Mouse (Mus musculus) lung, embryonic 14.5 days (tissue): Measurements from ENCODE around the gene Lhx6. TPM values are rescaled to one million over a fixed set of nuclear protein-coding genes. Genes with fewer than 3 reads are reported as not detected.

Experiments used
- ATAC-seq: fragments of 200-750 bp; cut with Nextera tagmentation; 2 replicates; pipeline ENCODE4 v1.8.0; 2017; ENCODE audit warnings: mild to moderate bottlenecking, moderate TSS enrichment, moderate library complexity; ENCODE audit not compliant: insufficient read depth
- DNase-seq: peaks from one replicate; pipeline ENCODE4 v3.0.0-alpha.2; 2015
- H3K27ac ChIP-seq: fragments of 300-500 bp; sonication (generic); 2 replicates; pipeline ENCODE4 v1.5.1; 2014; ENCODE audit warnings: low read depth, mild to moderate bottlenecking, moderate library complexity
- H3K27me3 ChIP-seq: fragments of 300-500 bp; sonication (generic); 2 replicates; pipeline ENCODE4 v1.6.1; 2014; ENCODE audit warnings: low read length, control low read depth; ENCODE audit not compliant: insufficient read depth
- H3K36me3 ChIP-seq: fragments of 300-500 bp; sonication (generic); 2 replicates; pipeline ENCODE4 v1.6.1; 2014; ENCODE audit warnings: control low read depth; ENCODE audit not compliant: insufficient read depth
- H3K4me1 ChIP-seq: fragments of 300-500 bp; sonication (generic); 2 replicates; pipeline ENCODE4 v1.6.1; 2014; ENCODE audit warnings: antibody characterized with exemption, control low read depth; ENCODE audit not compliant: insufficient read depth
- H3K4me2 ChIP-seq: fragments of 300-500 bp; sonication (generic); 2 replicates; pipeline ENCODE4 v1.6.1; 2014; ENCODE audit warnings: mild to moderate bottlenecking
- H3K4me3 ChIP-seq: fragments of 300-500 bp; sonication (generic); 2 replicates; pipeline ENCODE4 v1.5.1; 2014; ENCODE audit warnings: low read depth, low read length
- H3K9ac ChIP-seq: fragments of 300-500 bp; sonication (generic); 2 replicates; pipeline ENCODE4 v1.6.1; 2014
- H3K9me3 ChIP-seq: fragments of 300-500 bp; sonication (generic); 2 replicates; pipeline ENCODE4 v1.6.1; 2016; ENCODE audit warnings: low read depth, low read length, control low read depth
- CTCF ChIP-seq: IDR thresholded peaks from 2 replicates; pipeline ENCODE4 v1.5.1; 2016; ENCODE audit warnings: antibody characterized with exemption, low read depth
- WGBS: fragments of 180-500 bp; shearing (Covaris S2); extraction: QIAGEN DNeasy Blood & Tissue Kit; methylation state at CpG from one replicate; pipeline ENCODE4 v1.1.7; 2014; 5-methylcytosine and 5-hydroxymethylcytosine counted together
- polyA plus RNA-seq: library from polyadenylated mRNA; unstranded; fragments of >200 nt; fragmentation: Nextera tagmentation; extraction: Ambion mirVana; gene quantifications from 2 replicates; pipeline ENCODE4 v1.2.1, GENCODE M21; 2014

The Lhx6 gene
- polyA plus RNA-seq, 1 experiment from 2014 or later = 12.8 TPM

DNA sequence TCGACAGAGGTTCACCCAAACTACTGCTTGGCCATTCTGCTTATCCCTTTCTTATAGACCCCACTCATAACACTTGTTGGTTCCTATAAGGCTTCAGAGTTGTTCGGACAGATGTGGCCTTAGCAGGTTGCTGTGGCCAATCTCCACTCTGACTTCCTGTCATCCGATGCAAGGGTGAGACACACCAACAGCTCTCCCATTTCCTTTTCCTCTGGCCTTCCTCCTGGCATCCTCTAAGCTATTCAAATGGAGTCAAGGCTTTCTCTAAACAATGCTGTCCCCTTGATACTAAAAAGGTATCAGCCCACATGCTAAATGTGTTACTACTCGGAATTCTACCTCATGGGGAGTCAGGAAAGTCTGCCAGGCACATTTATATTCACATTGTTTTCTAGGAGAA lies 22.8 kb upstream of the Lhx6 start:
- Histone ChIP-seq H3K4me1 (no peaks in the 10 kb centered on the region), H3K36me3 (peaks cover 66% of the 10 kb centered on the region), H3K27me3 (no peaks in the 10 kb centered on the region), H3K9me3 (no peaks in the 10 kb centered on the region), H3K4me2 (no peak overlapping the region), H3K9ac (no peak overlapping the region), H3K27ac (no peak overlapping the region), H3K4me3 (no peak overlapping the region)
- ATAC-seq (no peak), DNase-seq (peak; percentile 34)
- 62% methylated on average over 4 of the region's 4 CpGs for WGBS
- no peak for TF ChIP-seq CTCF

- no peak overlapping the region for H3K4me3 ChIP-seq
- no peak for DNase-seq
- TF ChIP-seq CTCF = no peak
- 91% methylated on average over 9 of the region's 9 CpGs for WGBS
- no peaks in the 10 kb centered on the region for H3K9me3 ChIP-seq
- no peak overlapping the region for H3K27ac ChIP-seq
- no peak overlapping the region for H3K9ac ChIP-seq
- H3K36me3 ChIP-seq = peaks cover 70% of the 10 kb centered on the region
- H3K27me3 ChIP-seq = no peaks in the 10 kb centered on the region
- ATAC-seq = no peak
- no peak overlapping the region for H3K4me2 ChIP-seq
- no peaks in the 10 kb centered on the region for H3K4me1 ChIP-seq
Measured at GRCm38 (mm10) chr2:36126795-36127429, 21.7 kb upstream of the Lhx6 start.

GRCm38 (mm10) chr2:36112632-36113031 lies 7.4 kb upstream of the Lhx6 start:
- Histone ChIP-seq H3K9ac (no peak overlapping the region), H3K27me3 (peaks cover 31% of the 10 kb centered on the region), H3K4me1 (no peaks in the 10 kb centered on the region), H3K4me2 (no peak overlapping the region), H3K27ac (no peak overlapping the region), H3K9me3 (no peaks in the 10 kb centered on the region), H3K4me3 (no peak overlapping the region), H3K36me3 (peaks cover 20% of the 10 kb centered on the region)
- 0 out of 2 replicates have a peak, but pooled peaks have one; percentile 14 for TF ChIP-seq CTCF
- DNase-seq = no peak
- ATAC-seq = no peak
- 70% methylated on average over 3 of the region's 3 CpGs for WGBS

GRCm38 (mm10) chr2:36108615-36109014 lies 3.4 kb upstream of the Lhx6 start:
- ATAC-seq (no peak), DNase-seq (no peak)
- peaks cover 70% of the 10 kb centered on the region for H3K27me3 ChIP-seq
- no peak overlapping the region for H3K9ac ChIP-seq
- no peaks in the 10 kb centered on the region for H3K36me3 ChIP-seq
- H3K27ac ChIP-seq = no peak overlapping the region
- 7% methylated on average over 7 of the region's 7 CpGs for WGBS
- no peak overlapping the region for H3K4me3 ChIP-seq
- H3K4me2 ChIP-seq = no peak overlapping the region
- H3K4me1 ChIP-seq = no peaks in the 10 kb centered on the region
- no peak for TF ChIP-seq CTCF
- H3K9me3 ChIP-seq = no peaks in the 10 kb centered on the region

DNA sequence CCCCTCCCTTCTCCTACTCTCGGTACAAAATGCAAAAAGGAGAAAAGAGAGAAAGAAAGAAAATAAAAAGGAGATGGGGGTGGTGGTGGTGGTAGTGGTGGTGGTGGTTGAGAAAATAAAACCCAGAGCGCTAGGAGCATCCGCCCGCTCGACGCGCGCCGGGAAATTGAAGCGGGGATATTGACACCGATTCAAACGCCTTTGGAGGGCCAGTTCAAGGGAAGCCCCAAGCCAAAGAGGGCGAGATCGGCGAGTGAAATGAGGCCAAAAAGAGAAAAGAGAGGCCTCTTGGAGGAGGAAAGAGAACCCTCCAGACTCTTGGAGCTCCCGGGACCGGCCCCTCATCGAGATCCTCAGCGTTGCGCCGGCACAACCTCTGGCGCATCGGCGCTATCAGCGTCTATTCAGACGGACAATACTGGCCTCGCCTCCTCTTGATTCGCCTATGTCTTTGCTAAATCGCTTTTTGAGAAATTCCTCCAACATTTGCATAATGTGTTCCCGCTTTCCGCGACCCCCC lies 712 bp downstream of the Lhx6 start:
- Histone ChIP-seq H3K9ac (peak overlapping the region; percentile 48), H3K9me3 (no peaks in the 10 kb centered on the region), H3K4me1 (0 out of 2 replicates have a peak, but pooled peaks cover 3% of the 10 kb centered on the region), H3K36me3 (no peaks in the 10 kb centered on the region), H3K4me2 (peak overlapping the region; percentile 71), H3K27ac (peak overlapping the region; percentile 46; the same call in 1 of the 2 replicates), H3K27me3 (peaks cover 96% of the 10 kb centered on the region), H3K4me3 (peak overlapping the region; percentile 46)
- no peak for TF ChIP-seq CTCF
- DNase-seq (peak; percentile 56), ATAC-seq (no peak)
- WGBS = under 1% methylated on average over 32 of the region's 32 CpGs

GRCm38 (mm10) chr2:36103555-36104367 lies 1.4 kb downstream of the Lhx6 start:
- Histone ChIP-seq H3K9ac (peak overlapping the region; percentile 16; the same call in 1 of the 2 replicates), H3K4me1 (0 out of 2 replicates have a peak, but pooled peaks cover 3% of the 10 kb centered on the region)
- WGBS = under 1% methylated on average over 38 of the region's 38 CpGs

DNA sequence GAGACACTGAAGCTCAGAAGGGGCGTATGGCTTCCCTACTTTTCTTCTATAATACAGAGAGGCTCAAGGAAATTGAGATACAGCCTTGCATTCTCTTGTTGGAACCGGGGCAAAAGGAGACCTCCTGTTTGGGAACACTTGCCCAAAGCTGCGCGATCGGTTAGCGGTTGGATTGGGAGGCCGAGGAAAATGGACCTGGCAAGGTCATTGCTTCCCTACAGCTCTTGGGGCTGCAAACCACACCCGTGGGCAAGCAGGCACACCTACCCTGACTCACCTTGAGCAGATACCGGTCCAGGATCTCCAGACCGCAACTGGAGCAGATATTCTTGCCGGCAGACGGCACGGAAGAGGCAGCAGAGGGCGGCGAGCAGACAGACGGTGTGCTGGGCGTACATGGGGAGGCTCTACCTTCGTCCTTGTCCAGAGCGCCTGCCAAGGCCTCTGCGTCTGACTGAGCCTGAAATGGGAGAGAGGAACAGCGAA lies 2.1 kb downstream of the Lhx6 start:
- no peak overlapping the region for H3K9ac ChIP-seq
- ATAC-seq = no peak

More at GRCm38 (mm10) chr2:36103555-36104367, 1.4 kb downstream of the Lhx6 start:
- Histone ChIP-seq H3K27ac (no peak overlapping the region), H3K9me3 (no peaks in the 10 kb centered on the region), H3K36me3 (no peaks in the 10 kb centered on the region), H3K4me3 (peak overlapping the region; percentile 46), H3K4me2 (peak overlapping the region; percentile 71), H3K27me3 (peaks cover 98% of the 10 kb centered on the region)
- ATAC-seq (no peak), DNase-seq (peak; percentile 48)
- no peak for TF ChIP-seq CTCF

More for the DNA sequence above, 2.1 kb downstream of the Lhx6 start:
- no peak for DNase-seq
- Histone ChIP-seq H3K4me2 (peak overlapping the region; percentile 71), H3K9me3 (no peaks in the 10 kb centered on the region), H3K4me1 (0 out of 2 replicates have a peak, but pooled peaks cover 3% of the 10 kb centered on the region), H3K36me3 (no peaks in the 10 kb centered on the region), H3K27ac (no peak overlapping the region), H3K27me3 (peaks cover 99% of the 10 kb centered on the region), H3K4me3 (peak overlapping the region; percentile 46)
- WGBS = 3% methylated on average over 21 of the region's 21 CpGs
- no peak for TF ChIP-seq CTCF
